In the genomic region with DNA sequence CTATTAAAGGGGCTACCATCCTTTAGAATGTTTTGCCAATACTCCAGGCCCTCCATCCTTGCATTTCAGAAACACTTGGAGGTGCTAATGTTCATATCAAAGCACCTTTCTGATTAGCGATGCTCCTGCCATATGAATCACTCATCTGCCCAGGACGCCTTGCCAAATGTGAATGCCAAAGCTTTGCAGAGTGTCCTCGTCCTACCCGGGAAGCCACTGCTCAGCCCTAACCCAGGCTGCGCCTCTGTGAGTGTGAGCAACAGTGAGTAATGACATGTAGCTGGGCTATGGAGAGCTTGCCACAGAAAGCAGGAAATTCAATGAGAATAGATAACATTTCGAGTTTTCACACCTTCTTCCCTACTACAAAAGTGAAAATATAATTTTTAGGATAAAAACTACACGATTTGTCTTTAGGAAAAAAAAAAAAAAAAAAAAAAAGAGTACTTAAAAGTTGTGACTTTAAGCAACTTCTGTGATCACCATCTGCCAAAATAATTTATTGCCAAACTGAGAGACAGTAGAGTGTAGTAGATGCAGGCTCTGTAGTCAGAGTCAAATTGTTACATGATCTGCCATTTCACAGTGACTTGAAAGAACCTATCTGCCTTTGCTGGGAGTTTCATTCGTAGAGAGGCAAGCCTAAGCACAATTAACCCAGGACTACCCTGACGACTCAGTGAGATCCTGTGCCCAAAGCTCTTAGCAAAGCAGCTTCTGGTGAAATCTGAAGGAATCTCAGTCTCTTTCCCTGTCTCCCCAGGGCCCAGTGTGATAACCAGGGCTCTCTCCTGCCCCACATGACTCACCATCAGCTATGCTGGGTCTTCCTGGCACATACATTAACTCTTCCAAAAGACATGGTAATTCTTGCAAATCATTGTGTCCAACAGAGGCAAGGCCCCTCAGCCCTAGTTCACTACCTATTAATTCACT, we compare ENCODE assay signal across 13 mouse cellular contexts. TPM values are rescaled to one million over a fixed set of nuclear protein-coding genes. Genes with fewer than 3 reads are reported as not detected.
DNase-seq lines count a peak whose midpoint lies in the region; ATAC-seq and TF ChIP-seq lines count a peak whose summit lies in the region.
"Had no signal": no experiment of that assay in that cellular context is flagged by ENCODE, and none has a peak within 500 bp of the region (broad histone marks: within the 10 kb centered on the region; RNA-seq: fewer than 3 reads in every experiment).

No protein-coding gene starts in this region.

- H3K36me3 ChIP-seq in forebrain, postnatal 0 days (ENCODE audit: insufficient read depth) = no peaks in the 10 kb centered on the region
- H3K36me3 ChIP-seq: kidney, embryonic 15.5 days; limb, embryonic 15.5 days had no signal

- TF ChIP-seq CTCF in forebrain, postnatal 0 days (IDR thresholded peaks at IDR 0.05; ENCODE audit: low read depth) = no peak

- H3K27me3 ChIP-seq in forebrain, postnatal 0 days (ENCODE audit: insufficient read depth, low read length) = no peaks in the 10 kb centered on the region
- H3K27me3 ChIP-seq: kidney, embryonic 15.5 days; limb, embryonic 15.5 days had no signal

- H3K9me3 ChIP-seq in forebrain, postnatal 0 days (ENCODE audit: low read length) = no peaks in the 10 kb centered on the region
- H3K9me3 ChIP-seq: kidney, embryonic 15.5 days; limb, embryonic 15.5 days had no signal

- peaks cover 3% of the 10 kb centered on the region; the same call in 1 of the 2 replicates for H3K4me1 ChIP-seq in forebrain, postnatal 0 days (ENCODE audit: insufficient read depth)
- H3K4me1 ChIP-seq: kidney, embryonic 15.5 days; limb, embryonic 15.5 days had no signal

- peak; percentile 25 to 49 for DNase-seq in cerebellum, postnatal 25 days
- no peak for DNase-seq in cerebellum, adult 9-11 months
- DNase-seq in heart, postnatal 10 days = peak; percentile 14 to 18
- no peak for DNase-seq in heart, postnatal 36 days
- peak; percentile 60 for DNase-seq in forebrain, postnatal 0 days
- peak; percentile 29 to 36 for DNase-seq in right cerebral cortex, adult 2 months (ENCODE audit: low spot score in 2 of 2)
- no peak for DNase-seq in thymus, postnatal 4 days
- DNase-seq: lung, postnatal 10 days had no signal

- intact Hi-C loops in heart, postnatal 10 days (cut with DNase I) = no loop called here
- intact Hi-C loops in heart, postnatal 36 days (cut with DNase I) = no loop called here

- 49% methylated on average over 9 of the region's 9 CpGs for WGBS in forebrain, postnatal 0 days

- H3K27ac ChIP-seq in forebrain, postnatal 0 days (ENCODE audit: low read depth, low read length) = no peak overlapping the region
- H3K27ac ChIP-seq: hindbrain, embryonic 14.5 days; kidney, embryonic 15.5 days; limb, embryonic 15.5 days had no signal

- H3K4me2 ChIP-seq in forebrain, postnatal 0 days (ENCODE audit: low read depth) = no peak overlapping the region
- H3K4me2 ChIP-seq: hindbrain, embryonic 14.5 days; kidney, embryonic 15.5 days; limb, embryonic 15.5 days had no signal

- H3K4me3 ChIP-seq in forebrain, postnatal 0 days (ENCODE audit: low read depth, low read length) = no peak overlapping the region
- H3K4me3 ChIP-seq: kidney, embryonic 15.5 days; limb, embryonic 15.5 days had no signal

- no peak overlapping the region for H3K9ac ChIP-seq in forebrain, postnatal 0 days
- H3K9ac ChIP-seq: hindbrain, embryonic 14.5 days; kidney, embryonic 15.5 days; limb, embryonic 15.5 days had no signal

- peak; percentile 77 for ATAC-seq in forebrain, postnatal 0 days
- no peak for ATAC-seq in megakaryocyte, adult 5-6 weeks (ENCODE audit: poor library complexity, severe bottlenecking)

RNA-seq across cellular contexts. Expression of a gene that starts 50.6 kb away (rescaled TPM):
- 1 to 10 TPM; 7.1 to 8.5 TPM for total RNA-seq in heart, postnatal 10 days (2021)
- 1 to 10 TPM; 6.3 to 8.5 TPM for total RNA-seq in heart, postnatal 36 days (2021)
- total RNA-seq in forebrain, postnatal 0 days (2014; rRNA removed) = 7.4 and 7.8 TPM in 2 replicates
- 2.5 and 3.7 TPM in 2 replicates for polyA plus RNA-seq in forebrain, postnatal 0 days (2015; fragmentation: Nextera tagmentation; extraction: Ambion mirVana)
- total RNA-seq in megakaryocyte, adult 5-6 weeks (2015) = not detected in 2 replicates
- not detected in 2 replicates for total RNA-seq in megakaryocyte, adult 5-6 weeks (2017)
- total RNA-seq: monocyte, adult 5-6 weeks had no signal

Comparison
In these comparisons a context has a peak if more than half of its experiments do, and no peak if none do; other contexts are left out.
1. DNase-seq: peak in cerebellum, postnatal 25 days (2 of 2), heart, postnatal 10 days (2 of 2), forebrain, postnatal 0 days (single experiment) and right cerebral cortex, adult 2 months (2 of 2); none in cerebellum, adult 9-11 months (single experiment), heart, postnatal 36 days (0 of 2) and thymus, postnatal 4 days (single experiment).